Mouse (Mus musculus) MEL (cell line): Measurements from ENCODE around the gene Otop1. TPM values are rescaled to one million over a fixed set of nuclear protein-coding genes. Genes with fewer than 3 reads are reported as not detected.

Experiments used
- DNase-seq: peaks from one replicate; pipeline ENCODE4 v3.0.0; 2011; ENCODE audit warnings: low read depth, low spot score
- H3K27ac ChIP-seq: 2 replicates; pipeline ENCODE4 v1.5.1; 2012; ENCODE audit warnings: low read depth, mild to moderate bottlenecking, control low read depth, low read length, moderate library complexity; ENCODE audit not compliant: control insufficient read depth
- H3K27me3 ChIP-seq, 2 experiments: fragments of 150-350 bp in 1 of 2; sonication (generic) in 1 of 2; 2 replicates each; pipeline ENCODE4 v1.6.1; 2012; ENCODE audit warnings: low read length in 2 of 2, mild to moderate bottlenecking in 2 of 2, improper control_type of control experiment in 1 of 2, moderate library complexity in 1 of 2; ENCODE audit not compliant: insufficient read depth in 2 of 2, control insufficient read depth in 1 of 2
- H3K36me3 ChIP-seq, 2 experiments: 2 replicates each; pipeline ENCODE4 v1.6.1; 2012 to 2014; ENCODE audit warnings: low read length in 2 of 2, improper control_type of control experiment in 1 of 2, inconsistent platforms in 1 of 2, mild to moderate bottlenecking in 1 of 2; ENCODE audit not compliant: insufficient read depth in 2 of 2, control insufficient read depth in 1 of 2
- H3K4me1 ChIP-seq, 2 experiments: fragments of 150-350 bp in 1 of 2; sonication (generic) in 1 of 2; 2 replicates each; pipeline ENCODE4 v1.6.1; 2012; ENCODE audit warnings: low read length in 2 of 2, improper control_type of control experiment in 1 of 2, mild to moderate bottlenecking in 1 of 2; ENCODE audit not compliant: insufficient read depth in 2 of 2, control insufficient read depth in 1 of 2
- H3K4me3 ChIP-seq, 2 experiments: fragments of 150-350 bp in 1 of 2; sonication (generic) in 1 of 2; 2 replicates each; pipeline ENCODE4 v1.5.1; 2012; ENCODE audit warnings: low read depth in 2 of 2, low read length in 2 of 2, mild to moderate bottlenecking in 2 of 2, moderate library complexity in 2 of 2, control low read depth in 1 of 2, improper control_type of control experiment in 1 of 2; ENCODE audit not compliant: control insufficient read depth in 1 of 2, insufficient read depth in 1 of 2
- H3K79me2 ChIP-seq: 2 replicates; pipeline ENCODE4 v1.6.1; 2012; ENCODE audit warnings: mild to moderate bottlenecking, low read length, moderate library complexity; ENCODE audit not compliant: control insufficient read depth, poor library complexity, insufficient read depth
- H3K9ac ChIP-seq: 2 replicates; pipeline ENCODE4 v1.6.1; 2012; ENCODE audit warnings: low read depth, mild to moderate bottlenecking, control low read depth, low read length, moderate library complexity; ENCODE audit not compliant: control insufficient read depth, poor library complexity, severe bottlenecking
- H3K9me3 ChIP-seq: fragments of 150-350 bp; sonication (generic); replicated peaks from 2 replicates; pipeline ENCODE4 v1.6.1; 2012; ENCODE audit warnings: mild to moderate bottlenecking, low read length, improper control_type of control experiment, moderate library complexity; ENCODE audit not compliant: insufficient read depth
- BHLHE40 ChIP-seq: IDR thresholded peaks from 2 replicates; pipeline ENCODE4 v1.6.1; 2012; ENCODE audit warnings: low read depth, mild to moderate bottlenecking, inconsistent platforms, low read length, improper control_type of control experiment, borderline replicate concordance
- ELF1 ChIP-seq: IDR thresholded peaks from 2 replicates; pipeline ENCODE4 v1.6.1; 2014; ENCODE audit warnings: low read depth, mild to moderate bottlenecking, inconsistent platforms, low read length, improper control_type of control experiment, moderate library complexity
- ETS1 ChIP-seq: IDR thresholded peaks from 2 replicates; pipeline ENCODE4 v1.6.1; 2012; ENCODE audit warnings: low read depth, mild to moderate bottlenecking, inconsistent platforms, low read length, improper control_type of control experiment, moderate library complexity
- GABPA ChIP-seq: IDR thresholded peaks from 2 replicates; pipeline ENCODE4 v1.6.1; 2012; ENCODE audit warnings: low read depth, mild to moderate bottlenecking, inconsistent platforms, low read length, improper control_type of control experiment, moderate library complexity
- GATA1 ChIP-seq: IDR thresholded peaks from 2 replicates; pipeline ENCODE4 v1.6.1; 2011; ENCODE audit warnings: low read depth, low read length, improper control_type of control experiment
- HCFC1 ChIP-seq: IDR thresholded peaks from 2 replicates; pipeline ENCODE4 v1.6.1; 2012; ENCODE audit warnings: low read depth, mild to moderate bottlenecking, inconsistent platforms, low read length, improper control_type of control experiment, moderate library complexity
- JUND ChIP-seq: IDR thresholded peaks from 2 replicates; pipeline ENCODE4 v1.6.1; 2011; ENCODE audit warnings: low read depth, mild to moderate bottlenecking, improper control_type of control experiment, low read length
- MAFK ChIP-seq: IDR thresholded peaks from 2 replicates; pipeline ENCODE4 v1.6.1; 2011; ENCODE audit warnings: low read depth, mild to moderate bottlenecking, low read length, improper control_type of control experiment, borderline replicate concordance
- MEF2A ChIP-seq: IDR thresholded peaks from 2 replicates; pipeline ENCODE4 v1.6.1; 2014; ENCODE audit warnings: low read depth, mild to moderate bottlenecking, inconsistent platforms, low read length, improper control_type of control experiment; ENCODE audit not compliant: poor library complexity, insufficient replicate concordance, severe bottlenecking; ENCODE audit errors: extremely low read depth
- MXI1 ChIP-seq: IDR thresholded peaks from 2 replicates; pipeline ENCODE4 v1.6.1; 2011; ENCODE audit warnings: mild to moderate bottlenecking, low read depth, low read length, improper control_type of control experiment
- NRF1 ChIP-seq: IDR thresholded peaks from 2 replicates; pipeline ENCODE4 v1.6.1; 2014; ENCODE audit warnings: low read depth, mild to moderate bottlenecking, inconsistent platforms, low read length, improper control_type of control experiment, moderate library complexity; ENCODE audit not compliant: poor library complexity, insufficient read depth, severe bottlenecking
- POLR2A ChIP-seq, 2 experiments: IDR thresholded peaks; 2 replicates each; pipeline ENCODE4 v1.6.1; 2011 to 2012; ENCODE audit warnings: low read length in 2 of 2, mild to moderate bottlenecking in 2 of 2, control low read depth in 1 of 2, improper control_type of control experiment in 1 of 2, low read depth in 1 of 2, moderate library complexity in 1 of 2; ENCODE audit not compliant: control insufficient read depth in 1 of 2, insufficient read depth in 1 of 2, poor library complexity in 1 of 2
- POLR2AphosphoS5 ChIP-seq: IDR thresholded peaks from 2 replicates; pipeline ENCODE4 v1.6.1; 2012; ENCODE audit warnings: low read depth, borderline replicate concordance, mild to moderate bottlenecking, inconsistent platforms, low read length, moderate library complexity, mixed read lengths
- RAD21 ChIP-seq: IDR thresholded peaks from 2 replicates; pipeline ENCODE4 v1.6.1; 2011; ENCODE audit warnings: mild to moderate bottlenecking, low read depth, low read length, improper control_type of control experiment
- SMC3 ChIP-seq: IDR thresholded peaks from 2 replicates; pipeline ENCODE4 v1.6.1; 2011; ENCODE audit warnings: low read depth, low read length, improper control_type of control experiment
- UBTF ChIP-seq: IDR thresholded peaks from 2 replicates; pipeline ENCODE4 v1.6.1; 2012; ENCODE audit warnings: low read depth, mild to moderate bottlenecking, inconsistent platforms, low read length, improper control_type of control experiment, moderate library complexity, borderline replicate concordance; ENCODE audit not compliant: insufficient read depth
- USF2 ChIP-seq, 2 experiments: IDR thresholded peaks; 2 replicates each; pipeline ENCODE4 v1.6.1; 2011 to 2012; ENCODE audit warnings: improper control_type of control experiment in 2 of 2, low read length in 2 of 2, borderline replicate concordance in 1 of 2, inconsistent platforms in 1 of 2, low read depth in 1 of 2, mild to moderate bottlenecking in 1 of 2; ENCODE audit not compliant: insufficient read depth in 1 of 2
- ZNF384 ChIP-seq: IDR thresholded peaks from 2 replicates; pipeline ENCODE4 v1.6.1; 2012; ENCODE audit warnings: low read depth, mild to moderate bottlenecking, inconsistent platforms, low read length, improper control_type of control experiment
- polyA plus RNA-seq, 2 experiments: library from polyadenylated mRNA; stranded (reverse) in 1 of 2; unstranded in 1 of 2; fragments of >175 nt in 1 of 2; fragments of >200 nt in 1 of 2; gene quantifications; 2 replicates each; pipeline versions ENCODE4 v1.2.1 to v1.2.4; 2012; ENCODE audit warnings: low replicate concordance in 2 of 2, low read depth in 1 of 2; ENCODE audit not compliant: insufficient read length in 2 of 2, insufficient read depth in 1 of 2, missing spikeins in 1 of 2
- total RNA-seq: library from RNA; depleted of rRNA; stranded (reverse); fragments of 300-350 nt; gene quantifications from 2 replicates; pipeline ENCODE4 v1.2.3, GENCODE M21; 2012

The Otop1 gene
- total and polyA plus RNA-seq, 3 experiments, result 0.08 TPM; not detected in 2

DNA sequence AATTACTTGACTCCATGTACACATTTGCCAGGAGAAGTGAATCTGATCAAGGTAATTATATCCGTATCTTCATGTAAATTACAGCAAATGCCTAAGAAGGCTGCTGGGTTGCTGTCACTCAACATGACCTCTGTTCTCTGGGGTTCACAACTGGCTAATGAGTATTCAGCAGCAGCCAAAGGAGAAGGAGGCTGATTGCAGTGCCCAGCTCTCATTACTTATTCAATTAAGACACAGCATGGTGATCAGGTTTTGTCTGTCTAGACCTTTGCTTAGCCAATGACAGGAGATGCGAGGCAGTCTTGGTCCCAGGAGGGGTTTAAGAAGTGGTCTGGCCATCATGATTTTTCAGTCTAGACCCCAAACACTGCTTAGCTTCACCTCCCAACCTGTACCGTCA lies 67.3 kb downstream of the Otop1 start:
- Histone ChIP-seq H3K4me3 (no peak overlapping the region), H3K27ac (no peak overlapping the region), H3K36me3 (no peaks in the 10 kb centered on the region), H3K4me1 (no peaks in the 10 kb centered on the region), H3K9ac (no peak overlapping the region), H3K9me3 (no peaks in the 10 kb centered on the region), H3K79me2 (no peaks in the 10 kb centered on the region), H3K27me3 (no peaks in the 10 kb centered on the region)
- TF ChIP-seq UBTF (no peak), MAFK (no peak), BHLHE40 (no peak), MEF2A (no peak), GATA1 (no peak), POLR2A (IDR thresholded peaks at IDR 0.05; ENCODE audit: control insufficient read depth in 1 of 2, insufficient read depth in 1 of 2, low read depth in 1 of 2, low read length in 2 of 2, poor library complexity in 1 of 2) (no peak), USF2 (IDR thresholded peaks at IDR 0.05; ENCODE audit: borderline replicate concordance in 1 of 2, insufficient read depth in 1 of 2, low read depth in 1 of 2, low read length in 2 of 2) (no peak), POLR2AphosphoS5 (no peak), MXI1 (no peak), ELF1 (no peak), GABPA (no peak), HCFC1 (no peak), NRF1 (no peak), ETS1 (no peak), RAD21 (no peak), JUND (no peak), SMC3 (no peak)
- no peak for DNase-seq

DNA sequence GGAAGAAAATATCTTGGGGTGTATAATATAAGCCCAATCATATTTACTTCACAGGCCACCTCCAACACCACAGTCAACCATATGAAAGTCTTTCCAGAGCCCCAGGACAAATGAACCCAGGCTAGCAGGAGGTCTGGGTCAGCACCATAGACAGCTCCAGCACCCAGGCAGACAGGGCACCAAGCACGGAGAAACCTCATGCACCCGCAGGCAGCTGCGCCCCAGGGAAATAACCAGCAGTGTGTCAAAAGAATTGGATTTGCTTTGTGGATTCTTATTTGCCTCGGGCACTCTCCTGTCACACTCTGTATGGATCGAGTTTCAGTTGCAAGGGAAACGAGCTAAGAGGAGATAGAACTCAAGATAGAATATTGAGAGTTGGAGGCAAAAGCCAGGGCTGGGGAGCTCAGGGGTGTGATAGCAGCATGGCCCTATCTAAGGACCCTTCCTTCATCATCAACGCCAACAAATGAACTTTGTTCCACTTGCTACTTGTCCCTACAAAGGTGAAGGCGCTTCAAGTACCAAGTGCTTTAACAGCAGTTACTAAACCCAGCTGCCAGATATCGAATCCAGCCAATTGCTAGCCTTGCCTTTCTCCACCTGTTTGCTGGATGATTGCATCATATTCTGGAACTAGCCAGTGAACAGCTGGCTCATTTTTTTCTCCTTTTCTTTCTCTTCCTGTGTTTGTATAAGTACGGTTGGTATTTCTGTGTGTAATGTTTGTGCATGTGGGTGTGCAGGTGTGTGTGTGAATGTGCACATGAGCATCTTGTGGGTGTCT lies 71.1 kb downstream of the Otop1 start:
- no peaks in the 10 kb centered on the region for H3K79me2 ChIP-seq
- TF ChIP-seq GABPA, result no peak
- no peak for TF ChIP-seq ZNF384
- no peaks in the 10 kb centered on the region for H3K36me3 ChIP-seq
- no peaks in the 10 kb centered on the region for H3K9me3 ChIP-seq
- H3K4me1 ChIP-seq, result no peaks in the 10 kb centered on the region
- H3K9ac ChIP-seq, result no peak overlapping the region
- H3K4me3 ChIP-seq, result no peak overlapping the region
- DNase-seq, result peak; percentile 44
- no peak overlapping the region for H3K27ac ChIP-seq
- H3K27me3 ChIP-seq, result no peaks in the 10 kb centered on the region
